Mouse (Mus musculus): ENCODE measurements around the gene Erc2.
"Not testable (repeated sequence)": the region's sequence is repeated elsewhere in the genome, so short reads cannot be mapped to it uniquely, and the experiment has no call there.

The Erc2 gene

DNA sequence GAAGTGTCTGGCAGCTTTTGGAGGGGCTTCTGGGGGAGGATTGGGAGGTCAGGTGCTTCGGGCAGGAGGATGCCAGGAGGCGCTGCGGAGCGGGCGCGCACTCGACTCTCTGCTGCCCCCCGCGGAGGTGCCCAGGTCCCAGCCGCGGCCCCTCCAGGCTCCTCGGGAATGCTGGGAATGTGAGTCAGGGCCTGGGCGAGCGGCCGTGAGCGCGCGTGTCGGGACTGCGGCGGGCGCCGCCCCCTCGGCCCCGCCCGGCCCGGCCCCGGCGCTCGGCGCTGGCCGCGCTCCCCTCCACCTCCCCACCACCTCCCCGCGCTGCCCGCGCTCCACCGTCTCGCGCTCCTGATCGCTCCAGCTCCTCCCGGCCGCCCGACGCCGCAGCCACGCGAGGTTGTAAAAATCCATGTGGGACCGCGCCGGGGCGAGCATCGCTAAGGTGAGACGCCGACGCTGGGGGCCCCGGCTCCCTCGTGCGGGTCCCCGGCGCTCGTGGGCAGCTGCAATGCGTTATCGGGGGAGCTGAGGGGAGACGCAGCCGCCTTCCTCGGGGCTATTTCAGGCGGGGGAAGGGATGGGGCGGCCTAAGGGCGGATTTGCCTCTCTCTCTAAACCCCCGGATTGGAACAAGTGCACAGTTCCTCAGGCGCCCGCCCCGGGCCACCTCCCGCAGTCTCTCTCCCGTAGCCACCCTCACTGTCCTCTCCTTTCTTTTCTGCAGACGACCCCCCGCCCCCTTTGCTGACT lies at the start of gene Erc2:
Gene Erc2, plus strand, starts transcription at position 253 of the 747 bp plus-strand sequence.
- peak; percentile 64 for DNase-seq

DNA sequence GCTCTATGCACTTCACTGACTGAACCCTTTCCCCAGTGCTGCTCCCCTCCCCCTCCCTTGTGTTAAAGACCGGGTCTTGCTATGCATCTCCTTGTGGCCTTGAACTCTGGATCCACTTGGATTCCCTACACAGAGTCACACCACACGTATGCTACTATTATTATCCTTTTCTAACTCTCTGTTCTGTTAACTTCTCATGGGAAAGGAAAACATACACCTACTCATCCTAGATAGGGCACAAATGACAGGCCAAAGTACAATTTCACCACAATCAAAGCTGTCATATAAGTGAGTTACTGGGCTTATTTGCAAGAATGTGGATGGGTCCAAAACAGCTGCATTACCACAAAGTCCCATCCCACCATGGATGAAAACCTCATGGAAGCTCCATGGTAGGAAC lies 43.8 kb upstream of the Erc2 start:
- DNase-seq = no peak

DNA sequence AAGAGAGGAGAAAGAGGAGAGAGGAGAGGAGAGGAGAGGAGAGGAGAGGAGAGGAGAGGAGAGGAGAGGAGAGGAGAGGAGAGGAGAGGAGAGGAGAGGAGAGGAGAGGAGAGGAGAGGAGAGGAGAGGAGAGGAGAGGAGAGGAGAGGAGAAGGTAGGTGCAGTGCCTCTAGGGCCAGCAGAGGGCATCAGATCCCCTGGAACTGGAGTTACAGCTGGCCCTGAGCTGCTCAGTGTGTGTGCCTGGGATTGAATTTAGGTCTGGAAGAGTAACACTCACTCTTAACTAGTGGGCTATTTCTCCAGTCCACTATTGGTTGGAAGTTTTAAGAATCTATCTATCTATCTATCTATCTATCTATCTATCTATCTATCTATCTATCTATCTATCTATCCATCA lies 32.6 kb upstream of the Erc2 start:
- not testable (repeated sequence) for DNase-seq

DNA sequence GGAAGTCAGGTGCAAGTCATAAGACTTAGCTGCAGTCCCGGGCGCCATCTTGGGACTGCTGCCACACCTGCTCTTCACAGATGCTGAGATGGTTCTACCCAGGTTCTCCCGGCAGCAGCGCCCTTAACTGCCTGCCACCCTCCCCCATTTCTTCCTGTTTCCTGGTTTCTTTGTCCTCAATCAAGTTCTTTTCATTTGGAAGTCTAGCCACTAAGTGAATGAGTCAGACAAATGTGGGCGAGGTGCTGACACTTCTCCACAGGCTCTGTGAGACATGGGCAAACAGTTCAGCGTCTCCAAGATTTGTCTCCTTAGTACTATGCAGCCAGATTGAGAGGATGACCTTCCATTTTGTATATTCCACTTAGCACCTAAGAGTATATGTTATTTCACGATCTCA lies 30.1 kb upstream of the Erc2 start:
- no peak for DNase-seq

DNA sequence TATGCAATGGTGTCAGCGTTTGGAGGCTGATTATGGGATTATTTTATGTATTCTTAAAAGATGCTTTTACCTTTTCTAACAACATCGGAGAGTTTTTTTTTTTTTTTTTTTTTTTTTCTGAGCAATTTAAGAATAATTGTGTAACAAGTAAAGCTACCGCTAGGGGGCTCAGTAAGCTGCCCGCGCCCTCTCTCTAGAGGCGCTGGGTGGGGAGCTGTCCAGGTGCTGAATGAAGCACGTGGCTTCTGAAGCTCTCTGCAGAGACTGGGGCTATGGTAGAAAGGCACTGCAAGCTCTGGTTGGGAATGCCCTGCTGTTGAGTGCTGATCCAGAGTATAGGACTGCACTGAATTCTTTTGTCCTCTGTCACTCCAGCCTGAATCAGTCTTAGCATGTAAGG lies 26.0 kb upstream of the Erc2 start:
- peak; percentile 90 for DNase-seq

DNA sequence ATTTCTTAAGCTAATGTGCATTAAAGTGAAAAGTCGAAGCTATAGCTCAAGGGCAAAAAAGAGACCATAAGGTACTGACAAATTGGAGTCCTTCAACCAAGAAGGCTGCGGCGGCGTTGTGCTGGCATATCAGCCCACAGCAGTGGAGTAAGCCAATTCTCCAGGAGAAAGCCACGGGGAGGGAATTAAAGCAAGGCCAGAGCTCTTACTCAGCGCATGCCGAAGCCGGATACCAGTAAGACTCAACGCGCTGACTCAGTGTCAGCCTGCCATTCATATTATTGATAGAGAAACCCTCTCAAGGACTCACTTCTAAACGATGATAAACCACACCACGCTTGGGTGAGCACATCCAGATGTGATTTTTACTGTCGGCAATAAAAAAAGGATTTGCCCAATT lies 20.1 kb upstream of the Erc2 start:
- DNase-seq = no peak

DNA sequence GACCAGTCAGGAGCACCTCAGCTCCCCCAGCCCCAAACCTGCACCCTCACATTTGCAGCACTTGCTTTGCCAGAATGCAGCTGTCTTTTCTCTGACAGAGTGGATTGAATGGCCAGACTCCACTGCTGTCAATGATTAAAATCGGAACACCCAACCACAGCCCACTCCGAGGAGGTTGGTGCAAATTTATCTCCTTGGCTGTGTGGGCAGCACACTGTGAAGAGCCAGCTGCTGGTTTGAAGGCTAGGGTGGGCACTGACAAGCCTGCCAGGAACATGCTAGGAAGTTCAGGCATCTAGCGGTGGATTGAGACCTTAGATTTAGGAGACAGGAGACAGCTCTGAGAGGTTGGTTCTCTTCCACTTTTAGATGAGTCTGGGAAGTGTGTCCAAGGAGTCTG lies 14.8 kb upstream of the Erc2 start:
- no peak for DNase-seq

DNA sequence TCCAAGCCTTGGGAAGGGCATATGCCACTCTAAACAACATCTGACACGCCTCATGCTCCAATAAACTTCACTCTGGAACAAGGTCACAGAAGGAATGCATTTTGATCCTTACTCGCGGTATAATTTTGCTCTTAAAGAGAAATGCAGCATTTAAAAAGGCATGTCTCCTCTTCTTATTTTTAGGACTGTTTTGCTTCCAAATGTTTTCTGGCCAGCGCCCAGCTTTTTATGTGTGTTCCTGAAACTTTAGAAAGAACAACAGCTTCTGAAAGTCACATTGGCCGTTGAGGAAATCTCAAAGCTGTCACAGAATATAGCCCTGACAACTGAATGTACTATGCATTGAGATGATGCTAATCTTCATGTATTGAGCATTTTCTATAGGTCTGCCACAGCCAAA lies 8.5 kb upstream of the Erc2 start:
- no peak for DNase-seq

DNA sequence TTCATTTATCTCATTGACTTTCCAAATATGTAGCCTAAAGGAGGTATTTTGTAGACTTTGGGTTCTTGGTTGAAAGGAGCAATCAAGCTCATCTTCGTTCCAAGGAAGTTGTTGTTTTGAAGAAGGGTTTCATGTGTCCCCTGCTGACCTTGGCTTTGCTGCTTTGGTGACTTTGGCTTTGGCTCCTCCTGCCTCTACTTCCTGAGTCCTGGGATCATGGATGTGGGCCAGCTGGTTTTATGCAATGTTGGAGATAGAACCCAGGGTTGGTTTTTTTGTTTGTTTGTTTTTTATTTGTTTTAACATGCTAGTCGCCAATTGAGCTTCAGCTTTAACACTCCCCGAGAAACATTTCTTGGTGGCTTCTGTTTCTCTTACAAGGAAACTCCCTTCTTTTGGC lies 4.9 kb upstream of the Erc2 start:
- no peak for DNase-seq

DNA sequence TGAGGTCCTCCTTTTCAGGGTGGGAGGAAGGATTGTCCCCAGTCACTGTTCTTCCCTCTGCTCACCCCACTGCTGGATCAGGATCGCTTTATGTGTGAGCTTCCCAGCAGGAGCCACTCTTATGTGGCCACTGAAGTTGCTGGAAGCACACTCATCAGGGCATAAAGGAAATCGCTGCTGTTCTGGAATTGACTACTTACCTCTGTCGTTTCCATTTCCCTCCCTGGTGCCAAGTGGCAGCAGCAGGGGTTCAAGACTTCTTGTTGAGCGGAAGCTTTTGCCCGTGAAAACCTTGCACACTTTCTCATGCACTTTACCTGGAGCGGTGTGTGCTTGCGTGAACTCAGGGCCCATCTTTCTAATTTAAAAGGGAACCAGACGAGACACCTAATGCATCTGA lies 652 bp upstream of the Erc2 start:
- no peak for DNase-seq

DNA sequence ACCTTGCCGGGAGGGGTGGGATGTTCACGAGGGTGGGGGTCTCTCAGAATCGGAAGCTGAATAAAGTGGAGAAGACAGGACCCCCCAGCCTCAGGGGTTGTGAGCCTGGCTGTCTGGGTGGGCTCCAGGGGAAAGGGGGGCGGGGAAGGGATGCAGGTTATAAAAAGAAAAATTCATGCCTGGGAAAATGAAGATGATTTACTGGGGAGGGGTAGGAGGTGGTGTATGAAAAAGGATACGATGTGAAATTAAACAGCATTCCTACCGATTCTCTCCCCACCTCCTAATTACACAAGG lies 643 bp downstream of the Erc2 start:
- DNase-seq = no peak

DNA sequence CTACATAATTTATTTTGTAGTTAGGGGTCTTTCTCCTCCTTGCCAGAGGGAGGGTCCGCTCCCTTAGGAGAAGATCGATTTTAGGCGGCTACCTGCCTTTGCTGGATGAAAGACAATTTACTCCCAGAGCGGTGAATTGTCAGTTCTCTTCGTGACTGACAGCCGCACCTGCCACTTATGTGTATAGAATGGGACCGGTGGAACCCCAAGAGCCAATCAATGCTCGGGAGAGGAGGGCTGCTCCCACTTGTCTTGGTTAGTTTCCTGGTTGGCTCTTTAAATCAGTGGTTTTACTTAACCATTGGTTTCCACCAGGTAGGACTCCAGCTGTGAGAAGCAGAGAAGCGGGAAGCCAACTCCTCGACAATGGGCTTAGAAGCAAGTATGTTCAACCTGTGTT lies 1.1 kb downstream of the Erc2 start:
- peak; percentile 57 for DNase-seq

DNA sequence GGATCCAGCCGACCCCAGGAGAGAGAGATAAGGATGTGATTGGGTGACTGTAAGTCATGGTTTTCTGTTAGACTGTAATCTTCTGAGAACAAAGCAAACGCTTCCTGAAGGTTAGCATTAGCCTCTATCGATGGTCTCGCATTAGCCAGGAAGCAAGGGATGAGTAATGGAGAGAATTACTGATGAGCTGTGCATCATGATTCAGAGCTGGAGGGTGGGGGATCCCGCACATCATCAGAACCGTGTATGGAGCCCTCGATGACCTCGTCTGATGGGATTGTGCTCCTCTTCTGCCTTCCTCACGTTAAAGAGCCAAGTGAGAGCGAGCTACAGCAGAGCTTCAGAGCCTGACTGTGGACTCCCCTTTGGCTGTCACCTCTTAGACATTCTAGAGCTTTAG lies 6.5 kb downstream of the Erc2 start:
- DNase-seq = no peak

DNA sequence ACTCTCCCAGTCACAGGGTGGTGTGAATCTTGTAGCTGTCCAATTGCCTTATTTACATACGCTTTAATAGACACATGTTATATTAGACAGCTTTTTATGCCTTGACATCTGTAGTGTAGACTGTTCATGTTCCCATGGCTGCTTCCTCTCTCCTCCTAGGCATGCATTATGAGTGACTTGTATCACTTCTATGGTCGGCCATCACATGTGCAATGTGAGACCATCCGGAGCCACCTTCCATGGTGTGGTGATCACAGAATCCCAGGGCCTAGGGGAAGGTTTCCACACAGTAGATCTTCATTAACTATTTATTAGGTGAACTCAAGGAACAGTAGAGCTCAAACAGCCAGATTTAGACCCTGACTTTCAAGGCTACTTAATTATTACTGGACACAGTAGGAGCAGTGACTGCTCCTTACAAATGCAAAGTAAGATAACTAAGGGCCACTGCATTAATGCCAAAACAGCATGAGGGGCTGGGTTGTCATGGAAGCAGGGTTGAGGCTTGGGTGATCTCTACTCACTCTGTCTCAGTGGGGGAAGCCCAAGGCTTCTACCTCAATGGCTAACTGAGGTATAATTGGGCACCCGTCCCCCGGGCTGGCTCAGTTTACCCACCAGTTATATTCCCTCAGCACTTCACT lies 7.3 kb downstream of the Erc2 start:
- DNase-seq = no peak

DNA sequence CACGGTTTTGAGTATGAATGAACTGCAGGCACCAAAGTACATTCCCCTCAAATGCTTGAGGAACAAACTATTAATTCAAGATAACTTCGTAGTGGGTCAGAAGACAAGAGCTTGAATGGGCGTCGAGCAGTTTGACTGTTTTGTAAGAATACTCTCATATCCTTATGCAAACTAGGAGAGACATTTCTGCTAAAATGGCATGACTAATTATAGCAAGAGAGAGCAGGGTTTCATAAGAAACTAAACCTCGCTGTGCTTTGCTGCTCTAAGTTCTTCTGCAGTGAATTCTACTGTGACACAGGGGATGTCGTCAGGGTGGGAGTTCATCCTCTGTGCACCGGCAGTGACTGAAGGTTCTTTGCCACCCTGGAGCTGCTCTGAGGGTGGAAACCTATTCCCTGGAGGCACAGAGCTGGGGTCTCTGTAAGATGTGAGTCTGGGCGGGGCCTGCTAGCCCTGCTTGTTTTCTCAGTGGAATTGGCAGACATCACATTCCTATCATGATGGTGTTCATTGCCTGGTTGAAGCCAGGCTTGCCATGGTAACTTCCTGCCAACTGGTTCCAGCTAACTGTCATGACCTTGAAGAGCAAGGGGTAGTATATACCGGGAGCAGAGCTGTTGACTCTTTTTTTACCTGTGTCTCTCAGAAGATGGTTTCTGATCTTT lies 8.9 kb downstream of the Erc2 start:
- no peak for DNase-seq

DNA sequence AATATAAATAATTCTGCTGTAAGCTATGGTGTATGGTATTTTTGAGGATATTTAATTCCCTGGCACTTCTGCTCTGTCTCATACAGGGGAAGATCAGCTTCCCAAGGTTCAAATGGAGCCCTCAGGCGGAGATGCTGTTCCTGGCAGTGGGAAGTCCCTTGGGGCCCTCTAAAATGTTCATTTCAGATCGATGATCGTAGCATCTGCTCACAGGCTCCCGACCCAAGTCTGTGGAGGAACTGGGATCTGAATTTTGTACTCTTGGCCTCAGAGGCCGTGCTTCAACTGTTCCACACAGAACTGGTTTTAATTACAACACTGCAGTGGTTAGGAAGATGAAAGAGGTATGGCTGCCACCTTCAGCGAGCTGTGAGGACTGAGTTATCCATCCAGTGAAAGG lies 12.5 kb downstream of the Erc2 start:
- DNase-seq = no peak

DNA sequence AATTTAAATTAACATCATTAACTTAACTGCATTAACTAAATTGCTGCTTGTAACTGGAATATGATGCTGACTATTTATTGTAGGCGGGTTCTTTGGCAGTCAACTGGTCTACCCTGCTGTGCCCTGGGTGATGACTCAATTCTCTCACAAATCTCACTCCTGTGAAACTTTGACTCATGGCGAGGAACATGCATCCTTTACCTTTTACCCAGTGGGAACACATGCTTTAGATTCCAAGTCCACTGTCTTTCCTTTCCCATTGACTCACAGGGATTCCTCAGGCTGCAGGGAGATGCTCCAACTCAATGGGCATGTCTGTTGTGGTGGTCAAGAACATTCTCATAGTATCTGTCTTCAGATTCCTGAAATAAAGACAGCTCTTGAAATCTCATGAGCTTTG lies 14.3 kb downstream of the Erc2 start:
- no peak for DNase-seq

DNA sequence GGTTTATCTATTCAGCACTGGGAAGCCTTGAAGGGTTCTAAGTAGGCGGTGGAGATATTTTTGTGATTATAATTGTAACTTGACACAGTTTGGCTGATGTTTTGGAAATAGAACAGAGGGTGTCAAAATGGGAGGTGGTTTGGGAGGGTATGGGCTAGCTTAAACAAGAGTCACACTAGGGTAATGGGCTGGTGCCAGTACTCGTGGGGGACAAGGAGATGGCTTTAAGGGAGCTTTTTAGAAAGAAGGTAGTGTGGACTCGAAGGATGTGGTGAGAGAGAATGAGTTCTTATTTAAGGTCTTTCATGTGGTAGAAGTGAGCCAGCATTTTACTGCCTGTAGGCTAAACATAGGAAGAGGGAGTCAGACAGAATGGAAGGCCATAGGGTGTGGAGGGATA lies 19.2 kb downstream of the Erc2 start:
- no peak for DNase-seq

DNA sequence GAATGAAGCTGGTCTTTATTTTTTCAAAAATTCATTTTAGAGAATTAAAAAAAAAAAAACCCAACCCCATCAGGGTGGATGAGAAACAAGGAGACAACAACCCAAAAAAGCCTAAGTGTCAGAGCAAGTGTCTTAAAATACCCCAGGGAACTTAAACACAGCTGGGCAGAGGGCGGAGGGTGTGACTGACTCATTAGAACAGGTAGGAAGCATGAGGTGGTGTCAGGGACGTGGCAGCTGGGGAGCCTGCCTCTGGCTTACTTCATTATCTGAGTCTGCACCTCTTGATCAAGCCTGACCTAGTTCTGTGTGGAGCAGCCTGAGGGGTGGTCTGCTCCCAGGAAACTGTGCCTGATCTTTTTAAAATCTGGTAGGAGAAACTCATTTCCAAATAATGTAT lies 20.8 kb downstream of the Erc2 start:
- no peak for DNase-seq

DNA sequence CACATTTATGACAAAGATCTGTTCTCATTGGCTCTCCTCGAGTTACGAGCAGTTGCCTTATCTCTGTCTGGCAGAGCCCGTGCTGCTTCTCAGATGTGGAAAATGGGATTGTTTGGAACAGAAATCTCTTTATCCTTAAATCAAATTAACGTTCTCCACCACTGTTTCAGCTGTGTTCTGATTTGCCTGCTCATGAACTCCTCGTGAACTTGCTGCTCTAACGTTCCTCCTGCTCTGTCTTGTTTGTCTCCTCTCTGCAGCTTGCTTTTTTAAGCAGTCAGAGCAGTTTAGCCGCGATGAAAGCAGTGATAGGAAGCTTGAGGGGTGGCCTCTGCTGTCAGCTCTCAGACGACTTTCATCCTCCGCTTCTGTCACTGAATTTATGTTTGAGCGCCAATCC lies 32.4 kb downstream of the Erc2 start:
- no peak for DNase-seq

DNA sequence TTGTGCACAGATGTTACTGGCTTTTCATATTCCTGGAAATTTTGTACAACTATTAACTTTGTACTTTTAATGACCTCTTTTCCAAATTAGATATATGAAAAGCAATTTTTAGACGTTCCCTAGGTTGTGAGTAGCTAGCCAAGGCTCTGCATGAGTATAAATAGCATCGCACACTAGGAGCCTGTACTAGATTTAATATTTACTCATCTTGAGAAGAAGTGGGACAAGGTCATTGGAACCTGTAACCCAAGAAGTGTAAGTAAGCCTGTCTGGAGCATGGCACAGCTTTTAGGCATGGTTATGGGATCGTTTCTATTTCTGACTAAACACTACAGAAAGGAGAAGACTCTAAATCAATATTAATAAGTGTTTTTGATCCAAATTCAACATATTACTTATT lies 36.4 kb downstream of the Erc2 start:
- no peak for DNase-seq

DNA sequence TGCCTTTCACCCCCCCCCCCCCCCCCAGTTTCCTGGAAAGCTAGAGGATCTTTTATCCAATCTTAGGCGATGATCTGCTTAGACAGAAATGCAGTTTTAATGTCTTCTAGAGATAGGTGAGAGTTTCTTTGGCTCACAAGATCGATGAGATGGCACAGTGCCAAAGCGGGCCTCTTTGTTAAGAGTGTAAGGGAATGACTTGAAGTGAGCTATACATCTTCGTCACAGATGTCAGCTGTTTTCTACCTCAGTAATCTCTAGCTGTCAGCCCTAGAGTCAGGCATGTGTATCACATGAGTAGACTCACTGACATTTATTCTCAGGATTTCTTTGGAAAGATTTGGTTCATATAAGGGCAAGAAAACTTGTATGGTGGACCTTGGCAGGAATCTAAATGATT lies 39.2 kb downstream of the Erc2 start:
- DNase-seq = no peak

DNA sequence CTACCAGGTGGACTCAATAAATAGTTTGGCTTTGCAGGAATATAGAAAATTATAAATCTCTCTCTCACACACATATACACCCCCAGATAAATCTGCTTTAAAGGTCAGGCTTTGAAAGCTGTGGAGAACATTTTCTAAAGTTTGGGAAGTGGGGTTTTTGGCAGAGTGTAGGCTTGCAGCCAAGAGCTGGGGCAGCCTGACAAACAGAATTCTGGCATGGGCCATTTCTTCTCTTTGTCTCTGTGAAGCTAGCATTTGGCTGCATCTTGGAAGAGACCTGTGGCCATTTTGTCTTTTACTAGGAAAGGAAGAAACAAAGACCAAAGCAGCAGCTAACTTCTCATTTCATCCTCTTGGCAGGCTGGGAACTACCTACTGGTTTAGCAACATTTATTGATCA lies 40.0 kb downstream of the Erc2 start:
- no peak for DNase-seq

DNA sequence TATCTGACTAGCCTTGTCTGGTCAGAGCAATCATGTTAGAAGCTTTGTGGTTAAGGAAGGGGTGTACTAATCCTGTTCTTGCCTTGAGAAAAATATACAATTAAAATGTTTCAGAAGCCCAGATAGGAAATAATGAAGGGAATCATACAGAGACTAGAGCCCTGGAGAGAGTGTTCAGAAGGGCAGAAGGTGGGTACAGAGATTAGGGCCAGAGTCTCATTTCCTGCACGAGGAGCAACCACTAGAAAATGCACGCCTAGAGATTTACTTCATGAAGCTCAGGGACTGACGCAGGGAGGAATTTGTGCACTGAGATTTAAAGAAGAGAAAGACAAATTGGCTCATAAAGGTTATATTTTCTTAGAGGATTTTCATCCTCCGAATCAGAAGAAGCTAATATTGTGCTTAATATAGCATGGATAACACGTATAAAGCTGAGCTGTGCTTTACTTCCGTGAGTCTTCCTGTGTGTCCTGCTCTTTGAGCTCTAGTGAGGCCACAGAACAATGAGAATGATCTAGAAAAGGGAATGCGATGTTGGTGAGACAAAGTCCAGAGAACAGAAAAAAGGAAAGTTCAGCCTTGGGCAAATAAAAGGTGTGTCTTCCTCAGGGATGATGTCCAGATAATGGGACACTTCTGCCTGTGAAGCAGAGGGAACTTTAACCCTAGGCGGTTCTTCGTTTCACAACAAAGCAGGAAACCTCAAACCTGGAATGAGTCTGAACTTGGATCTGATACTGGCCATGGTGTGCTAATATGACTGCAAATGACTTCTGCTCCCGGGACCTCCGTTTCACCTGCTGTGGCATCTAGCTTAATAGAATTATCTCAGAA lies 45.0 kb downstream of the Erc2 start:
- DNase-seq = no peak
